Mouse (Mus musculus) frontal cortex, adult (tissue): Measurements from ENCODE around the gene Ttyh3.
A peak's percentile ranks its signal among the peaks of the same experiment; 100 is the strongest.

Experiments used
- ATAC-seq: cut with Nextera tagmentation; 2 replicates; pipeline ENCODE4 v1.9.2; 2017; ENCODE audit warnings: mild to moderate bottlenecking, moderate library complexity, mixed read lengths; ENCODE audit not compliant: low TSS enrichment

The Ttyh3 gene

DNA sequence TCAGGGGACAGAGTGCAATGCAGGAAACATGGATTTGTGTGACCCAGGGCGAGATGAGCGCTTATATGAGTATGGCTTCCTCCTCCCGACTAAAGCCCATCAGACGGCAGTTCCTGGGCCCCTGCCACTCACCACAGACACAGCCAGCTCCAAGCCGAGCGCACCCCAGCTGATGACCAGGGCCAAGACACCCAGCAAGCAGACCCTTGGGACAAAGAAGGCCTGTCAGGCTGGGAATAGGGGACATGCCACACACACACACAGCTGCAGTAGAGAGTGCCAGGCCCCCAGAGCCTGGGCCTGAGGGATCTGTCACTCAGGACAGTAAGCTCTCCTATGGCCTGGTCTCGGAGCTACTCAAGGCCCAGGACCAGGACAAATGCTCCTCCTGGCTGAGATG lies 15.4 kb downstream of the Ttyh3 start:
- ATAC-seq, result no peak

DNA sequence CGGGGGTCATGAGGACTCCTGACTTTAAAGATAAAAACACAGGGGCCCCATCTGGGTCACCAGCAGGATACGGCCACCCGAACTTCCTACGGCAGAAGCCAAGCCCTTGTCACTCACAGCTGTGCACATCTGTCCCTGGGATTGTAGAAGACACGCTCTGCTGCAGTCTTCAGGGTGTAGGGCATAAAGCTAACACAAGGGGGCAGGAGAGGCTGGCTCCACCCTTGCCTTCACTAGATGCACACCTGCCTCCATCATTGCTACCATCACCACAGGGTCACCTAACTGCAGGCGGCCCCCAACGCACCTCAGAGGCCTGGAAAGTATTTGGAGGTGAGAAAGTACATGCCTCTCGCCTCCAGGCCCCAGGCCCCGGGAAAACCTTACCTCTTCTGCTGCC lies 19.8 kb downstream of the Ttyh3 start:
- ATAC-seq, result no peak

DNA sequence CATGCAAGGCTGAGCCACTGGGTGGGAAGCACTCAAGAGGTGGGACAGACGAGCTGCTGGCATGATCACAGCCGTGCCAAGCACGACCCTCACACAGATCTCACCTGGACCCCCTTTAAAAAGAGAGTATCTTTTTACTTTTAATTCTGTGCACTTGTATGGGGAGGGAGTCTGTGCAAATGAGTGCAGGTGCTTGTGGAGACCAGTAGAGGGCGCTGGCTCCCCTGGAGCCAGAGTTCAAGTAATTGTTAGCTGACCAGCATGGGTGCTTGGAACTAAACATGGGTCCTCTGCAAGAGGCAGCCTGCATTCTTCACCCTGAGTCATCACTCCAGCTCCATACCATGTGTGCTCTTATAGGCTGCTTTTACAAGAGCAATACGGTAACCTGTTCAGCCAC lies 21.3 kb downstream of the Ttyh3 start:
- no peak for ATAC-seq

DNA sequence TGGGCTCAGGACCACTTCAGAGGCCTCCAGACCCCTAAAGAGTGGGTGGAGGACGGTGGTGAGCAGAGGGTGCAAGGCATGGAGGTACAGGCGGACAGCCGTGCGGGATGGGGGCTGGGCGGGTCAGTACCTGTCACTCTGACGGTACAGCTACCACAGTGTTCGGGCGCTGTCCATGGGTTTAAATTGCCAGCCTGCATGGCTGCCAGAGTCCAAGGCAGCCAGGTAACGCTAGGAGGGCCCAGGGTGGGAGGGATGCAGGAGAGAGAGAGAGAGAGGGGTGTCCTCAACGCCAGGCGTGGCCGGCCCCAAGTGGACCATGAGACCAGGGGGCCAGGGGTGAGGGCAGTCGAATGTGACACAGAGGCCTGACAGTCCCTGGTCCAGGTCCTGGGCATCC lies 23.9 kb downstream of the Ttyh3 start:
- ATAC-seq, result no peak

DNA sequence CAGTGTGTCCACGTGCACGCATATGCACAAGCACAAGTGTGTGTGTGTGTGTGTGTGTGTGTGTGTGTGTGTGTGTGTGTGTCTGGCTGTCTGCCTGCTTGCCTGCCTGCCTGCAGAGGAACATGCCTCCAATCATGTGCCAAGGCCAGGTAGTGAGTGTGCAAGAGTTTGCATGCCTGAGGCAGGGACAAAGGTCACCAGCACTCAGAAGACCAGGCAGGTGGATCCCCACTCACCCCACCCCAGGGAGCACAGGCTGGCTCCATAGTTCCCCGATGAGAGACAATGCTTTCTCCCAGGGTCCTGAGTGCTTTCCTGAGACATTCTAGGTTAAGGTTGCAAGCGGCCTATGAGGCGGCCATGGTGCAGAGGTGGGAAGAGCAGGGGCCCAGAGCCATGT lies 24.6 kb downstream of the Ttyh3 start:
- ATAC-seq, result no peak

DNA sequence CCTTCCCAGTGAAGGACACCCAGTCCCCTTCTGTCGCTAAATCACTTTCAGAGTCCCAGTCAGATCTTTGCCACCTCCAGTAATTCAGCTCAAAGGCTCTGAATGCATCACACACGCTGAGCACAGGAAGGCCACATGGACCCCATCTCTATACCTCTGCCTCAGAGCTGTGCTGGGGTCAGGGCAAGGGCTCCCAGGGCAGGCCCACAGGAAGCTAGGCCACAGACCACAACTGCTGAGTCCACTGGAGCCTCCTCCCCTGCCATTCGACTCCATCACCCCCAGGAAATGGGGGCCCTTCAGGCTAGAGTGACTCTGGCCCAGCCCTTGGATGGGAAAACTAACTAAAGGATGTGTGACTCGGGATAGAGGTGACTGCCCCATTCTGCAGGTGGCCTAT lies 25.0 kb downstream of the Ttyh3 start:
- no peak for ATAC-seq

DNA sequence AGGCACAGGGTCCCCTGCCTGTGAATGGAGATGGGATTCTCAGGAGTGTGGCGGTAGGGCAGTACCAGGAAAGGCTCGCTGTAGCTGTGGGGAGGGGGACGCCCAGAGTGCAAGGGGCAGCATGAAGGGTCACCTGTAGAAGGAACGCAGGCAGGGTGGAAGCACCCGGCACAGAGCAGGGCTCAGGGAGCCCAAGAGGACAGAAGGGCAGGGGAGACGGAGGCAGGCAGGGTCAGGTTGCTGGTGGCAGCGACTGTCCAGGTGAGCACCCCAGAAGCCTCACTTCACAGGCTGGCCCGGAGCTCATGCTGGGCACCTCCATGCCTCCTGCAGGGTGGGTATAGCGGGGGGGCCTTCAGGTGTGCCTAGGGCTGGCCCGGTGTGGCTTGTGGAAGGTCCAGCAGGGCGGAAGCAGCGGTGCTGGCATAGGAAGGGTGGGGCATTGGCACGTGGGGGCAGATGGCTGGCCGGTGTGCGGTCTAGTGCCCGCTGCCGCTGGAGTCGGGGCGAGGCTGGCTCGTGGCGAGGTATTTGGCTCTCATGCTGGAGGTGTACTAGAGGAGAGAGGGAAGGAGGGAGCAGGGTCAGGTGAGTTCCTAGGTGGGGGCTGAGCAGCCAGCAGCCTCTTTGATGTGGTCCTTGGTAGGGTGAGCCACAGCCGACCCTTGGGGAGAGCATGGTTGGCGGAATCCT lies 25.7 kb downstream of the Ttyh3 start:
- ATAC-seq, result no peak

DNA sequence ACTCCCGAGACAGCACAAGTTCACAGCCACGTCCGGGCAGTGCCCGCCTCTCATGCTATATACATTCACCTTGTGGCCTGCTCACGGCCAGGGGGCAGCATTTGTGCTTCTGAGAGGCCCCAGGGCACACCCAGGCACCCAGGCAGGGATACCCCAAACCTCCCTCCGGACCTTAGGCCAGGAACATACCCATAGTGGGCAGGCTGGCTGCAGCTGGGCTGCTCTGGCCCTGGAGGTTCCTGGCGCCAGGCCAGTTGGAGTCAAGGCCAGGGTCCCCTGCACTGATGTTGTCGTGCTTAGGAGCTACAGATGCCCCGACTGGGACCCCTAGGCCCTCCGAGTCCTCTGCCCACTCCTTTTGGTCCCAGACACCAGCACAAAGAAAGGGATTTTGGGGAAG lies 27.3 kb downstream of the Ttyh3 start:
- no peak for ATAC-seq

DNA sequence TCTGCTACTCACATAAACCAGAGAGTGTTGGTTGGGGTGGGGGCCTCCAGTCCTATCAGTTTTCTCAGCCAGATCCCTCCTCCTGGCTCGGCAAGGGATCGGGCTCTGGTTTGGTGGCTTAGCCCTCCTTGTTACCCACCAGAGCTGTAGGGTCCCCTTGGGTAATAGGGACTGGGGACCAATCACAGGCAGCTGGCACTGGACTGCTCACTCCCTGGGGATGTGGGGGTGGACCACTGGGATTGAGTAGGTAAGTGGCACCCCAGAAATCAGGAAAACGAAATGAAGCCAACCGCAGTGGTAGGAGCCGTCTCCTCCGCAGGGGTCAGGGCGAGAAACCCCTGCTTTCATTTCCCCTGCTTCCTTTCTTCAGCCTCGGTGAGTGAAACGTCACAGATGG lies 27.7 kb downstream of the Ttyh3 start:
- no peak for ATAC-seq

DNA sequence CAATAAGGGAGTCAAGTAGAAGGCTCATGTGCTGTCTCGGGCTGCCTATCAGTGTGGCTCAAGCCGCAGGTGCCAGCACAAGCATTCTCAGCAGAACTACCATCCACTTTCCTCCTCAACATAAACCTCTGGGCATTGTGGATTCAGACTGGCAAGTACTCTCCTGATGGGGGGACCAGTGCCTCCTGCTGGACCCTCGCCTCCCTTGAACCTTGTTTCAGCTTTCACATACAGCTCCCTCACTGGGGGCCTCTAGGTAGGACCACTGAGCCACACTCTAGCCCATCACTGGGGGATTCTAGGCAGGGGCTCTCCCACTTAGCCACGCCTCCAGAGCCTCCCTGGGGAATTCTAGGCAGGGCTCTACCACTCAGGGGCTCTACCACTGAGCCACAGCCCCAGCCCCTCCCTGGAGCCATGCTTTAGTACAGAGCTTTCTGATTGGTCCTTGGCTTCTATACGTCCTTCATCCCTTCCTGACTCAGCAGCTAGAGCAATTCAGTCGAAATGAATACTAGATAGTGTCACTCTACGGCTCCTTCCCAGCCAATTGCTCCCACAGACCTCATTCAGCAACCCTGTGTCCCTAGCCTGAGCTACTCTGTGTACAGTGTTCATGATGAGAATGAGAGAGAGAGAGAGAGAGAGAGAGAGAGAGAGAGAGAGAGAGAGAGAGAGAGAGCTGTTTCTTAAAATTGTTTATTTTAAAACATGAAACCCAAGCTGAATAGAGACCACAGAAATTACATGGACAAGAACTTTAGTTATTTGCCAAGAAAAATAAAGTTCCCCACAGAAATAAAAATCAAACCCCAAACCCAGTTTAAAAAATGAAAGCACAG lies 28.7 kb downstream of the Ttyh3 start:
- peak; percentile 64 for ATAC-seq

DNA sequence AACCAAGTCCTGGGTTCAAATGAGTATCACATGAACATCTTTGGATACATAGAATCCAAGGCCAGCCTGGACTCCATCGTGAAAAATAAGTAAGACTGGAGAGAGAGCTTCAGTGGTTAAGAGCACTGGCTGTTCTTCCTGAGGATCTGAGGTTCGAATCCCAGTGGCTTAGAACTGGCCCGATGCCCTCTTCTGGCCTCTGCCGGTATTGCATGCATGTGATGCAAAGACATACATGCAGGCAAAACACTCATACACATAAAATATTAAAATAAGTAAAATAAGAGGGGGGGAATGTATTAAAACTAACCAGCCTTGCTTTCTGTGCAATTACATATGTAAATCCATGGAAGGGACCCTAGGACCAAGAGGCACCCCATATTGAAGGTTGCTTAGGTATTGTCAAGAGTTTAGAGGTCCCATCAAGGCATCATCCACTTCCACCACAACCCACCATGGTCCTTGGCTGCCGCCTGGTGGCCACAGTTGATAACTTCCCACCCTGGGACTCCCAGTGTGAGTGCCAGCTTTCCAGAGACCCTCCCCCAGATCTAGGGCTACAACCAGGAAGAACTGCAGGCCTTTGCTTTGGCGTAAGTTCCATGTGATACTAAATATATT lies 29.6 kb downstream of the Ttyh3 start:
- ATAC-seq, result 0 out of 2 replicates have a peak, but pooled peaks have one; percentile 24

DNA sequence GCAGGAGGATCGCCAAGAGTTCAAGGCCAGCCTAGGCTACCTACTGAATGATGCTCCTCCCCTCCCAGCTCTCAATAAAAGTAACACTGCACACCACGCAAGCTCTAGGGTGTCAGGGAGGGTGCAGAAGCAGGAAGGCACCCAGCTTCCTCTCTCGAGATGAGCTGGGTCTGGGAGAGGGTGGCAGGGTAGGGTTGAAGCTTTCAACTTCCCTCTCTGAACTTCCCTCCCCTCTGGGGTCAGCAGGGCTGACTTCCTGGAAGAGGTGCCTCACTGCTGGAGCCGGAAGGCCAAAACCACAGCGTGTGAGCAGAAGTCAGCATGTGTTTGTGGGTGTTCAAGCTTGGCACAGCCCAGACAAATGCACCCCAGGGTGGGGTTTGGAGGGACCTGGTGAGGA lies 31.1 kb downstream of the Ttyh3 start:
- no peak for ATAC-seq

DNA sequence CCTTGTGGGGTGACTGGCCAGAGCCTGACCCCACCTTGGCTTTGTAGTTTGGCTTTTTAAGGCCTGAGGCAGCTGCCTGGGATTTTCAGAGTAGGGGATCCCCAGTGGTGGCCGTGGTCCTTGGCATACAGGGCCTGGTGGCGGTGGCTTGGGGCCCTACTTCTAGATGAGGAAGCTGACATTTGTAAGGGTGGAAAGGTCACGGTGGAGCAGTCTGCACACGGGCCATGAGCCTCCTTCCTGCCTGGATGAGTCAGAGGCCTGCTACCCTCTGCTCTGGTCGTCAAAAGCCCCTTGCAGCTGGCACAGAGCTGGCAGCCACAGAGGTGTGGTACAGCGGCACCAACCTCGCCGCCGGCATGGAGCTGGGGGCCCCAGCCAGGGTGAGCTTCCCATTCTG lies 32.1 kb downstream of the Ttyh3 start:
- no peak for ATAC-seq

DNA sequence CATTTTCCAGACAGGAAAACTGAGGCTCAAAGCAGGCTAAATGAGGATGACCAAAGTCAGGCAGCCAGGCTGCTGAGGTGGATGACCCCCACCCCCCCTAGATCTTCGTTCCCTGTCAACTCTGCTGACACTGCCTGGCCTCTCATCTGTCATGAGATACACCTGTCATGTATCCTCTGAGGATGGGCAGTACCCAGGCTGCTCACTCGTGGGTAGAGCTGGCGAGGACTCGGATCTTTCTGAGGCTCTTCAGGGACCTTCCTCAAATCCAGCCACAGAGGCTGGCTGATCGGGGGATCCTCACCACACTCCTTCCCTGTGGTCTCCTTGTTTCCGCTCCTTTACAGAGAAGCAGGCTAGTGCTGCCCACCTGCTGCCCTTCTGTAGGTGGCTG lies 32.7 kb downstream of the Ttyh3 start:
- ATAC-seq, result no peak

DNA sequence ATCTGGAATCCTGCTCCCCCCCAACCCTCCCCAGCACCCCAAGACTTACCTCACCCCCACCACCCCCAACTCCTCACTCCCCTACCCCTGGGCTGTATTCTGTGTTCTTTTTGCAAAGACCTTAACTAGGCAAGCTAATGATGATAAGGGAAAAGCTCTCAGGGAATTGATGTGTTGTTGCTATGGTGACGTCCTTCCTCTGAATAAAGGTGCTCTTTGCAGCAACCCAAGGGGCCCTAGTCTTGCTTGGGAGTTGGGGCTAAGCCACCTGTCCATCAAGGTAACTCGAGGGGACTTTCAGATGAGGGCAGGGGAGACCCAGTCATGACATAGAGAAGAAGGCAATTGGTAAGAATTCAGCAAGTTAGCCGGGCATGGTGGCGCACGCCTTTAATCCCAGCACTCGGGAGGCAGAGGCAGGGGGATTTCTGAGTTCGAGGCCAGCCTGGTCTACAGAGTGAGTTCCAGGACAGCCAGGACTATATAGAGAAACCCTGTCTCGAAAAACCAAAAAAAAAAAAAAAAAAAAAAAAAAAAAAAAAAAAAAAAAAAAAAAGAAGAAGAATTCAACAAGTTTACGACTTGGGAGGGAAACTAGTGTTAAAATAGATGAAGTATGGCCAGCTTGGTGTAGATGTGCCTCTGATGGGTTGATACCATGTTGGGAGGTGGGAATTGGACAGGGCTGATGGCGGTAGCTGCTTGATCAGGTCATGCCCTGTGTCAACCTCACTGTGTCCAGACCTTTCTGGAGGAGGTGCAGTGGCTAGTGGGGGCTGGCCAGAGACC lies 33.3 kb downstream of the Ttyh3 start:
- no peak for ATAC-seq

DNA sequence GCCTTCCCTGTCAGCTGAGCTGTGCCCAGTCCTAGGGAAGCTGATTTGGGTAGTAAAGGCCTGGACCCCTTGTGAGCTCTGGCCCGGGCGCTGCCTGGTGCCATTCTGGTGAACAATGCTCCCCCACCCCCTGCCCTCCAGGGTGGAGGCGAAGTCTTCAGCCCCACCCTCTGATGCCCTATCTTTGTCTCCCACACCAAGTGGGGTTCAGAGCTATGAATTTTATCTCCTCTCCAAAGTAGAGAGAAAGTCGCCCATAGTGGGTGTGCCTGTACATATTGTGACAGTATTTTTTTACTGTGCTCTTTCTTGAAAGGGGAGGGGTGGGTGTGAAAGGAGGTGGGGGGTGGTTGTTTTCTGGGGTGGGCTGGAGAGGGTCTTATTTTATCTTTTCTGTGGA lies 34.0 kb downstream of the Ttyh3 start:
- ATAC-seq, result no peak

DNA sequence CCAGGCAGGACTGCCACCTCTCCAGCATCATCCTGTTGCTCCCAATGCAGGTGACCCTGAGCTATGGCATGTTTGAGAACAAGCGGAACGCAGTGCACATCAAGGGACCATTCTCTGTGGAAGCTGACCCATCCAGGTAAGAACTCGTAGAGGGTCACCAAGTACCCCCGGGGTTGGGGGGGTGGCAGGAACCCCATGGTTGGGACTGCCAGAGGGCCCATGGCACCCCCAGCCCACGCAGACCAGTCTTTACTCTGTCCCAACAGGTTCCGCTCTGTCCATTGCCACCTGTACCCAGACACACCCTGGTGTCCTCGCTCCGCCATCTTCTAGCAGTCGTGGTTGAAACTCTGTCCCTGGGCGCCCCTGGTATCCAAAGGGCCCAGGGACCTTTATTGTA lies 34.7 kb downstream of the Ttyh3 start:
- no peak for ATAC-seq

DNA sequence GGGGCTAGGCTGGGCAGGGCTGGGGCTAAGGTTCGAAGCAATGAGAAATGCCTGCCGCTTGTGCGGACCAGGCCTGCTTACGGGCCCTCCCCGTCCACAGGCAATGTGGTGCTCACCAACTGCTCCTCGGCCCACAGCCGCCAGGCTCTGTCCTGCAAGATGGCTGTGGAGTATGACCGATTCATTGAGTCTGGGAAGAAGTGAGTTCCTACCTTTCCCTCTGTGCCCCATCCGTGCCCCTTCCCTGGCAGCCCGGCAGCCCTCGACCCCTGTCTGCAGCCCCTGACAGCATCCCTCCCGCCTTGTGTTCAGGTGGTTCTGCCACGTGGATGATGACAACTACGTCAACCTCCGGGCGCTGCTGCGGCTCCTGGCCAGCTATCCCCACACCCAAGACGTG lies 36.6 kb downstream of the Ttyh3 start:
- no peak for ATAC-seq

DNA sequence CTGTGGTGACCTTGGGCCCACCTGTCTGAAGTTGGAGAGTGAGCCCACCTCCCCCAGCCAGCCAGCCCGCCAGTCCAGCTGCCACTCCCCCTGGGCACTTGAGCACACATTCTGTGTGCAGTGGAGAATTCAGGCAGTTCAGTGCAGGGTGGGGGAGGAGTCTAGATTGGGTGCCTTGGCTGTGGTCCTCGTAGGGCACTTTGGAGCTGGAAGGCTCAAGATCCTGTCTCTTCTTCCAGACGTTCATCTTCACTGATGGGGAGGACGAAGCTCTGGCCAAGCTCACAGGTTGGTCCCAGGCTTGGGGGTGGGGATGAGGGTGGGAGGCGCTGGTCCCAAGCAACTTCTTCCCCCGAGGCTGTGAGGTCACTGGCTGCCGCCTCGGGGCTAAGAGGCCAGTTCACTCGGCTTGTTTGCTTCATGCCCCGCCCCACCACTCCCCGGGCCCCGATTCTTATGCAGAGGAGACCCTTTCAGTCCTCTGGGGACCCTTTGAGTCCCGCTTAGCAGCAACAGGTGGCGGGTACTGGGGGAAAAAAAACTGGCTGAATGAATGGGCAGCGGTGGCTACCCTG lies 37.1 kb downstream of the Ttyh3 start:
- no peak for ATAC-seq

DNA sequence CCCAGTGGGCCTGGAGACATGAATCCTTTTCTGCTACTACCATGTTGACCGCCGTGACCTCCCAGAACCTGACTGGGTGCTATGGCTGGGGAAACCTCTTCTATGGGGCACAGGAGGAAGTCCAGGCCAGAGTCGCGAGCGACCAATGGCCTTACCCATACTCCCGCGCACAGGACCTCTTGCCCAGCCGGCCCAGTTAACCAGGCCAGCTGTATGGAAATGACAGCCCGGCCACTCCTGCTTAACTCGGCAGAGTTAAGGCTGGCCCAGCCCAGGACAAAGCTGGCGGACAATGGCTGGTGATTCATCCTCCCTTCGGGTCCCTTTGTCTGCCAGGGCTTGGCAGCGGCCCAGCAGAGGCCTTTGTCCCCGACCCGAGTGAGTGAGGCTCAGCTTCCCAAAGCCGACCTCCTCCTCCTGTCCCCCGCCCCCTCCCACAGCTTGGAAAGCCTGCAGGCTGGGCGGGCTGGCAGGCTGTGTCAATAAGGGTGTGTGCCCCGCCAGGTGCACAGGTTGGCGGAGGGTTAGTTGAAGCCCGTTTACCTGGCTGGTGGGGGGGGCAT lies 37.7 kb downstream of the Ttyh3 start:
- ATAC-seq, result peak; percentile 51

DNA sequence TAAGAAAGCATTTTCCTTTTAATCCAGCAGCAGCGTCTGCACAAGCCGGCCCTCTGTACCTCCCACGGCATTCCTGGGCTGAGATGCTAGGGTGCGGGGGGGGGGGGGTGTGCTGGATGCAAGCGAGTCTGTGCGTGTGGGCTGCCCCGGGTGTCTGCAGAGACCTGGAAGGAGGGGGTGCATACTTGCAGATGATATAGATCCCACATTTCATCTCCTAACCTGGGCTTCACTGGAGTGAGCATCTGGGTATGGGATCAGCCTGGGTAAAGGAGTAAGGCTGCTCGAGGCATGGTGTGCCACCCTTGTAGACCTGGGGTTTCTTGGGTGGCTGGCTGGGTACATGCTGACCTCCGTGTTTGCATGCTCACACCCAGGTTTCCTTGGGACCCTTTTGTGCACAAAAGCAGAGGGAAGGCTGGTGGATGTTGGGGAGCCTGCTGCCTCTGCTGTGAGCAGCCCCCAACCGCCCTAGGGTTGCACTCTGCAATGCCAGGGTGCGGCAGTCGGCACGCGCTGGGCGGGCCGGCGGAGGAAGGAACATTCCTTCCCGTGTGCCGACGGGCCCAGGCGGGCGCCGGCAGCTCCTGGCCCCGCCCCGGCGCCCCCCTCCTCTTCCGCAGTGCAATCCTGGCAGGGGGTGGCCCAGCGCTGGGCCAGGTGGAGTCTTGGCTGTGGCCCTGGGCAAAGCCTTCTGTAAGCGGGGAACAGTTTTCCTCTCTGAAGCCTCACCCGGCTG lies 38.4 kb downstream of the Ttyh3 start:
- peak; percentile 17; the same call in 1 of the 2 replicates for ATAC-seq
